Mouse (Mus musculus): ENCODE measurements around the gene Mcf2l. TPM values are rescaled to one million over a fixed set of nuclear protein-coding genes. Genes with fewer than 3 reads are reported as not detected.
A peak's percentile ranks its signal among the peaks of the same experiment; 100 is the strongest.

Gene Mcf2l
- total and polyA plus RNA-seq, 2 experiments from 2014 or later, result 6.6 to 22.9 TPM

DNA sequence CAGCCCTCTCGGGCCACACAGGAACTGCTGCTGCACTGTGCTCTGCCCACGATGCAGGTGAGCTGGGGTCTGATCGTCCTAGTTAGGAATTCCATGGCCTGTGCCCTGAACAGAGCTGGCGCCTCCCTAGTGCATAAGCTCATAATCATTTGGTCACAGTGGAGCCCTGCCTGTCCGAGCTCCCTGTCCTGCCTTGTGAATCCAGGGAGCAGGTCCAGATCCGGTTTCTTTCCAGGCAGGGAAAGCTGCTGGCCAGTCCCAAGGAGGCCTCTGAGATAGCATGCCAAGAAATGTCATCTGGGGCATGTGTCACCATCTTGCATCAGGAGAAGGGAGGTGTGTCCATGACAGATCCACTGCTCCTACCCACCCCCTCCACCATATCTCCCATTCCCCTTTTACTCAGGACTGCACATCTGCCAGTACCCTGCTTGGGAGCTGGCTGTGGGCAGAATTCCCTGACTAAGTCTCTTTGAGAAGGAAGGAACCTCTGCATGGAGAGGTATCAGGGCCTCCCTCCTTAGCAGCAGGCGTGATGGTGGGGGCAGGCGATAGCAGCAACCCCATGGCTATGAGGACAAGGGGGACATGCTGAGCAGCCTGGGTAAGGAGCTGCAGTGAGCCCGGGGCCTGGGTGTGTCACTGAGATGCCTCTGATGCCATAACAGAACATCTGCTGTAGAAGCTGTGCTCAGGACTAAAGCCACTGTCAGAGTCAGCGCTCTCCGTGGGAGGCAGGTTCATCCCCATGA is 21.4 kb downstream of the Mcf2l start:
- no peak for ATAC-seq (ENCODE audit: insufficient read depth, low read depth)
- TF ChIP-seq EP300 (IDR thresholded peaks at IDR 0.05; ENCODE audit: low read depth), result no peak
- no peak for TF ChIP-seq CTCF (IDR thresholded peaks at IDR 0.05; ENCODE audit: low read depth)
- WGBS, result 64% methylated on average over 11 of the region's 11 CpGs

GRCm38 (mm10) chr8:12895535-12896150 is 22.0 kb downstream of the Mcf2l start:
- ATAC-seq (ENCODE audit: insufficient read depth, low read depth), result no peak
- Histone ChIP-seq H3K4me2 (ENCODE audit: low read depth, low read length) (no peak overlapping the region), H3K9me3 (replicated peaks; ENCODE audit: control insufficient read depth, low read length) (no peaks in the 10 kb centered on the region), H3K9ac (replicated peaks; ENCODE audit: low read depth, low read length) (no peak overlapping the region), H3K36me3 (replicated peaks; ENCODE audit: control insufficient read depth, insufficient read depth, low read length) (no peaks in the 10 kb centered on the region), H3K27me3 (ENCODE audit: control insufficient read depth, insufficient read depth, low read length) (no peaks in the 10 kb centered on the region; the same call in 1 of the 2 replicates), H3K4me3 (ENCODE audit: low read depth, low read length) (no peak overlapping the region), H3K27ac (ENCODE audit: low read depth) (no peak overlapping the region), H3K4me1 (ENCODE audit: control insufficient read depth, insufficient read depth) (no peaks in the 10 kb centered on the region)
- no peak for TF ChIP-seq EP300 (IDR thresholded peaks at IDR 0.05; ENCODE audit: low read depth)
- TF ChIP-seq CTCF (IDR thresholded peaks at IDR 0.05; ENCODE audit: low read depth), result peak; percentile 41; the same call in 1 of the 2 replicates
- 59% methylated on average over 9 of the region's 9 CpGs for WGBS
- no peak for DNase-seq (ENCODE audit: low spot score)

More for the DNA sequence above, 21.4 kb downstream of the Mcf2l start:
- no peak for DNase-seq (ENCODE audit: low spot score)
- Histone ChIP-seq H3K4me2 (ENCODE audit: low read depth, low read length) (no peak overlapping the region), H3K27ac (ENCODE audit: low read depth) (no peak overlapping the region), H3K4me3 (ENCODE audit: low read depth, low read length) (no peak overlapping the region), H3K27me3 (ENCODE audit: control insufficient read depth, insufficient read depth, low read length) (no peaks in the 10 kb centered on the region), H3K4me1 (ENCODE audit: control insufficient read depth, insufficient read depth) (no peaks in the 10 kb centered on the region), H3K36me3 (replicated peaks; ENCODE audit: control insufficient read depth, insufficient read depth, low read length) (no peaks in the 10 kb centered on the region), H3K9ac (replicated peaks; ENCODE audit: low read depth, low read length) (no peak overlapping the region), H3K9me3 (replicated peaks; ENCODE audit: control insufficient read depth, low read length) (no peaks in the 10 kb centered on the region)

GRCm38 (mm10) chr8:12896494-12897373 is 23.1 kb downstream of the Mcf2l start:
- no peaks in the 10 kb centered on the region; the same call in 1 of the 2 replicates for H3K27me3 ChIP-seq (ENCODE audit: control insufficient read depth, insufficient read depth, low read length)
- ATAC-seq (ENCODE audit: insufficient read depth, low read depth) (peak; percentile 58; the same call in 1 of the 2 replicates), DNase-seq (ENCODE audit: low spot score) (no peak)
- no peaks in the 10 kb centered on the region for H3K36me3 ChIP-seq (replicated peaks; ENCODE audit: control insufficient read depth, insufficient read depth, low read length)
- no peaks in the 10 kb centered on the region for H3K9me3 ChIP-seq (replicated peaks; ENCODE audit: control insufficient read depth, low read length)
- no peaks in the 10 kb centered on the region for H3K4me1 ChIP-seq (ENCODE audit: control insufficient read depth, insufficient read depth)
- H3K4me3 ChIP-seq (ENCODE audit: low read depth, low read length), result no peak overlapping the region
- no peak overlapping the region for H3K9ac ChIP-seq (replicated peaks; ENCODE audit: low read depth, low read length)
- H3K4me2 ChIP-seq (ENCODE audit: low read depth, low read length), result no peak overlapping the region
- TF ChIP-seq EP300 (IDR thresholded peaks at IDR 0.05; ENCODE audit: low read depth) (no peak), CTCF (IDR thresholded peaks at IDR 0.05; ENCODE audit: low read depth) (peak; percentile 83)
- WGBS, result 50% methylated on average over 13 of the region's 13 CpGs
- H3K27ac ChIP-seq (ENCODE audit: low read depth), result peak overlapping the region; percentile 51; the same call in 1 of the 2 replicates

- 0 out of 2 replicates have a peak, but pooled peaks have one; percentile 36 for ATAC-seq (ENCODE audit: insufficient read depth, low read depth)
- no peaks in the 10 kb centered on the region; the same call in 1 of the 2 replicates for H3K27me3 ChIP-seq (ENCODE audit: control insufficient read depth, insufficient read depth, low read length)
- WGBS, result 33% methylated on average over 9 of the region's 9 CpGs
- H3K9me3 ChIP-seq (replicated peaks; ENCODE audit: control insufficient read depth, low read length), result no peaks in the 10 kb centered on the region
- no peak for TF ChIP-seq CTCF (IDR thresholded peaks at IDR 0.05; ENCODE audit: low read depth)
- no peak for TF ChIP-seq EP300 (IDR thresholded peaks at IDR 0.05; ENCODE audit: low read depth)
- H3K27ac ChIP-seq (ENCODE audit: low read depth), result peak overlapping the region; percentile 51; the same call in 1 of the 2 replicates
- H3K4me1 ChIP-seq (ENCODE audit: control insufficient read depth, insufficient read depth), result no peaks in the 10 kb centered on the region
- H3K9ac ChIP-seq (replicated peaks; ENCODE audit: low read depth, low read length), result no peak overlapping the region
- H3K4me2 ChIP-seq (ENCODE audit: low read depth, low read length), result no peak overlapping the region
- peak; percentile 33 for DNase-seq (ENCODE audit: low spot score)
- H3K4me3 ChIP-seq (ENCODE audit: low read depth, low read length), result no peak overlapping the region
- no peaks in the 10 kb centered on the region for H3K36me3 ChIP-seq (replicated peaks; ENCODE audit: control insufficient read depth, insufficient read depth, low read length)
These were observed 24.2 kb downstream of the Mcf2l start for GRCm38 (mm10) chr8:12897815-12898214.

GRCm38 (mm10) chr8:12903790-12904415 is 30.3 kb downstream of the Mcf2l start:
- no peak overlapping the region for H3K4me2 ChIP-seq (ENCODE audit: low read depth, low read length)
- H3K9ac ChIP-seq (replicated peaks; ENCODE audit: low read depth, low read length), result no peak overlapping the region
- DNase-seq (ENCODE audit: low spot score), result no peak
- WGBS, result 68% methylated on average over 13 of the region's 13 CpGs
- no peaks in the 10 kb centered on the region for H3K4me1 ChIP-seq (ENCODE audit: control insufficient read depth, insufficient read depth)
- H3K27me3 ChIP-seq (ENCODE audit: control insufficient read depth, insufficient read depth, low read length), result no peaks in the 10 kb centered on the region; the same call in 1 of the 2 replicates
- H3K9me3 ChIP-seq (replicated peaks; ENCODE audit: control insufficient read depth, low read length), result no peaks in the 10 kb centered on the region
- peak overlapping the region; percentile 78 for H3K27ac ChIP-seq (ENCODE audit: low read depth)
- no peak for ATAC-seq (ENCODE audit: insufficient read depth, low read depth)
- no peaks in the 10 kb centered on the region for H3K36me3 ChIP-seq (replicated peaks; ENCODE audit: control insufficient read depth, insufficient read depth, low read length)
- no peak overlapping the region for H3K4me3 ChIP-seq (ENCODE audit: low read depth, low read length)
- TF ChIP-seq EP300 (IDR thresholded peaks at IDR 0.05; ENCODE audit: low read depth) (no peak), CTCF (IDR thresholded peaks at IDR 0.05; ENCODE audit: low read depth) (no peak)

Data from heart, postnatal 0 days (tissue).